Mouse (Mus musculus) limb, embryonic 14.5 days (tissue): ENCODE data around the gene Olfr593. TPM values are rescaled to one million over a fixed set of nuclear protein-coding genes. Genes with fewer than 3 reads are reported as not detected.

Source experiments
- microRNA-seq: library from miRNA; unstranded; fragments of <30 nt; microRNA quantifications from one replicate; pipeline ENCODE4, GENCODE M21; 2016
- polyA plus RNA-seq, 2 experiments: library from polyadenylated mRNA; depleted of rRNA in 1 of 2; stranded (reverse) in 1 of 2; unstranded in 1 of 2; fragments of >200 nt; fragmentation: Nextera tagmentation in 1 of 2; extraction: Ambion mirVana in 1 of 2; gene quantifications; 2 replicates each; pipeline versions ENCODE4 v1.2.1 to v1.2.3; 2012 to 2014

The Olfr593 gene
- polyA plus RNA-seq, 2 experiments, result not detected

Small RNA genes within 50 kb of the gene (microRNA-seq; reads per million reads assigned to microRNA genes)
- not detected for gene Gm25171

Other genes with a start within 250 kb of the Olfr593 start
- gene Olfr576, start 249.2 kb upstream of the Olfr593 start, polyA plus RNA-seq (2012; rRNA removed), result not detected in 2 replicates
- not detected in 2 replicates for gene Olfr576, start 249.2 kb upstream of the Olfr593 start, polyA plus RNA-seq (2014; fragmentation: Nextera tagmentation; extraction: Ambion mirVana)
- gene Olfr577, start 235.9 kb upstream of the Olfr593 start, polyA plus RNA-seq (2012; rRNA removed), result not detected in 2 replicates
- gene Olfr577, start 235.9 kb upstream of the Olfr593 start, polyA plus RNA-seq (2014; fragmentation: Nextera tagmentation; extraction: Ambion mirVana), result not detected in 2 replicates
- gene Olfr578, start 222.5 kb upstream of the Olfr593 start, polyA plus RNA-seq (2012; rRNA removed), result not detected in 2 replicates
- not detected in 2 replicates for gene Olfr578, start 222.5 kb upstream of the Olfr593 start, polyA plus RNA-seq (2014; fragmentation: Nextera tagmentation; extraction: Ambion mirVana)
- gene Olfr582, start 173.8 kb upstream of the Olfr593 start, polyA plus RNA-seq (2012; rRNA removed), result not detected in 2 replicates
- gene Olfr582, start 173.8 kb upstream of the Olfr593 start, polyA plus RNA-seq (2014; fragmentation: Nextera tagmentation; extraction: Ambion mirVana), result not detected in 2 replicates
- not detected in 2 replicates for gene Olfr583, start 160.6 kb upstream of the Olfr593 start, polyA plus RNA-seq (2012; rRNA removed)
- gene Olfr583, start 160.6 kb upstream of the Olfr593 start, polyA plus RNA-seq (2014; fragmentation: Nextera tagmentation; extraction: Ambion mirVana), result not detected in 2 replicates
- gene Olfr584, start 130.0 kb upstream of the Olfr593 start, polyA plus RNA-seq (2012; rRNA removed), result not detected in 2 replicates
- gene Olfr584, start 130.0 kb upstream of the Olfr593 start, polyA plus RNA-seq (2014; fragmentation: Nextera tagmentation; extraction: Ambion mirVana), result not detected in 2 replicates
- gene Olfr585, start 114.1 kb upstream of the Olfr593 start, polyA plus RNA-seq (2012; rRNA removed), result not detected in 2 replicates
- not detected in 2 replicates for gene Olfr585, start 114.1 kb upstream of the Olfr593 start, polyA plus RNA-seq (2014; fragmentation: Nextera tagmentation; extraction: Ambion mirVana)
- gene Olfr586, start 86.2 kb upstream of the Olfr593 start, polyA plus RNA-seq (2012; rRNA removed), result not detected in 2 replicates
- not detected in 2 replicates for gene Olfr586, start 86.2 kb upstream of the Olfr593 start, polyA plus RNA-seq (2014; fragmentation: Nextera tagmentation; extraction: Ambion mirVana)
- gene Olfr588-ps1, start 71.0 kb upstream of the Olfr593 start, polyA plus RNA-seq (2012; rRNA removed), result not detected in 2 replicates
- gene Olfr588-ps1, start 71.0 kb upstream of the Olfr593 start, polyA plus RNA-seq (2014; fragmentation: Nextera tagmentation; extraction: Ambion mirVana), result not detected in 2 replicates
- not detected in 2 replicates for gene Olfr589, start 55.5 kb upstream of the Olfr593 start, polyA plus RNA-seq (2012; rRNA removed)
- gene Olfr589, start 55.5 kb upstream of the Olfr593 start, polyA plus RNA-seq (2014; fragmentation: Nextera tagmentation; extraction: Ambion mirVana), result not detected in 2 replicates
- gene Olfr591, start 33.5 kb upstream of the Olfr593 start, polyA plus RNA-seq (2012; rRNA removed), result not detected in 2 replicates
- gene Olfr591, start 33.5 kb upstream of the Olfr593 start, polyA plus RNA-seq (2014; fragmentation: Nextera tagmentation; extraction: Ambion mirVana), result not detected in 2 replicates
- gene Olfr592, start 27.1 kb upstream of the Olfr593 start, polyA plus RNA-seq (2012; rRNA removed), result not detected in 2 replicates
- gene Olfr592, start 27.1 kb upstream of the Olfr593 start, polyA plus RNA-seq (2014; fragmentation: Nextera tagmentation; extraction: Ambion mirVana), result not detected in 2 replicates
- gene Olfr594, start 5.1 kb downstream of the Olfr593 start, polyA plus RNA-seq (2012; rRNA removed), result not detected in 2 replicates
- not detected in 2 replicates for gene Olfr594, start 5.1 kb downstream of the Olfr593 start, polyA plus RNA-seq (2014; fragmentation: Nextera tagmentation; extraction: Ambion mirVana)
- gene Usp17ld, start 40.6 kb downstream of the Olfr593 start, polyA plus RNA-seq (2012; rRNA removed), result not detected in 2 replicates
- not detected in 2 replicates for gene Usp17ld, start 40.6 kb downstream of the Olfr593 start, polyA plus RNA-seq (2014; fragmentation: Nextera tagmentation; extraction: Ambion mirVana)
- not detected in 2 replicates for gene Olfr596, start 93.8 kb downstream of the Olfr593 start, polyA plus RNA-seq (2012; rRNA removed)
- gene Olfr596, start 93.8 kb downstream of the Olfr593 start, polyA plus RNA-seq (2014; fragmentation: Nextera tagmentation; extraction: Ambion mirVana), result not detected in 2 replicates
- gene Olfr597, start 104.5 kb downstream of the Olfr593 start, polyA plus RNA-seq (2012; rRNA removed), result not detected in 2 replicates
- gene Olfr597, start 104.5 kb downstream of the Olfr593 start, polyA plus RNA-seq (2014; fragmentation: Nextera tagmentation; extraction: Ambion mirVana), result not detected in 2 replicates
- gene Olfr598, start 111.7 kb downstream of the Olfr593 start, polyA plus RNA-seq (2012; rRNA removed), result not detected in 2 replicates
- not detected in 2 replicates for gene Olfr598, start 111.7 kb downstream of the Olfr593 start, polyA plus RNA-seq (2014; fragmentation: Nextera tagmentation; extraction: Ambion mirVana)
- gene Olfr599, start 124.1 kb downstream of the Olfr593 start, polyA plus RNA-seq (2012; rRNA removed), result not detected in 2 replicates
- not detected in 2 replicates for gene Olfr599, start 124.1 kb downstream of the Olfr593 start, polyA plus RNA-seq (2014; fragmentation: Nextera tagmentation; extraction: Ambion mirVana)
- not detected in 2 replicates for gene Olfr600, start 137.8 kb downstream of the Olfr593 start, polyA plus RNA-seq (2012; rRNA removed)
- gene Olfr600, start 137.8 kb downstream of the Olfr593 start, polyA plus RNA-seq (2014; fragmentation: Nextera tagmentation; extraction: Ambion mirVana), result not detected in 2 replicates
- not detected in 2 replicates for gene Olfr601, start 150.8 kb downstream of the Olfr593 start, polyA plus RNA-seq (2012; rRNA removed)
- not detected in 2 replicates for gene Olfr601, start 150.8 kb downstream of the Olfr593 start, polyA plus RNA-seq (2014; fragmentation: Nextera tagmentation; extraction: Ambion mirVana)
- not detected in 2 replicates for gene Olfr603, start 174.3 kb downstream of the Olfr593 start, polyA plus RNA-seq (2012; rRNA removed)
- not detected in 2 replicates for gene Olfr603, start 174.3 kb downstream of the Olfr593 start, polyA plus RNA-seq (2014; fragmentation: Nextera tagmentation; extraction: Ambion mirVana)
- not detected in 2 replicates for gene Usp17lc, start 203.2 kb downstream of the Olfr593 start, polyA plus RNA-seq (2012; rRNA removed)
- not detected in 2 replicates for gene Usp17lc, start 203.2 kb downstream of the Olfr593 start, polyA plus RNA-seq (2014; fragmentation: Nextera tagmentation; extraction: Ambion mirVana)
- not detected in 2 replicates for gene Olfr605, start 233.6 kb downstream of the Olfr593 start, polyA plus RNA-seq (2012; rRNA removed)
- not detected in 2 replicates for gene Olfr605, start 233.6 kb downstream of the Olfr593 start, polyA plus RNA-seq (2014; fragmentation: Nextera tagmentation; extraction: Ambion mirVana)
- not detected in 2 replicates for gene Olfr606, start 237.2 kb downstream of the Olfr593 start, polyA plus RNA-seq (2012; rRNA removed)
- gene Olfr606, start 237.2 kb downstream of the Olfr593 start, polyA plus RNA-seq (2014; fragmentation: Nextera tagmentation; extraction: Ambion mirVana), result not detected in 2 replicates